Mouse (Mus musculus): ENCODE data around the gene Rasgrf2. TPM values are rescaled to one million over a fixed set of nuclear protein-coding genes. Genes with fewer than 3 reads are reported as not detected.

Rasgrf2 gene
- total RNA-seq (2023; ENCODE audit: inconsistent age): 19.9 to 30.2 TPM (median 21.5 TPM) in 4 replicates

GRCm38 (mm10) chr13:92131384-92132150 is at the start of gene Rasgrf2:
Rasgrf2 (minus strand) TSS chr13:92131656.

DNA sequence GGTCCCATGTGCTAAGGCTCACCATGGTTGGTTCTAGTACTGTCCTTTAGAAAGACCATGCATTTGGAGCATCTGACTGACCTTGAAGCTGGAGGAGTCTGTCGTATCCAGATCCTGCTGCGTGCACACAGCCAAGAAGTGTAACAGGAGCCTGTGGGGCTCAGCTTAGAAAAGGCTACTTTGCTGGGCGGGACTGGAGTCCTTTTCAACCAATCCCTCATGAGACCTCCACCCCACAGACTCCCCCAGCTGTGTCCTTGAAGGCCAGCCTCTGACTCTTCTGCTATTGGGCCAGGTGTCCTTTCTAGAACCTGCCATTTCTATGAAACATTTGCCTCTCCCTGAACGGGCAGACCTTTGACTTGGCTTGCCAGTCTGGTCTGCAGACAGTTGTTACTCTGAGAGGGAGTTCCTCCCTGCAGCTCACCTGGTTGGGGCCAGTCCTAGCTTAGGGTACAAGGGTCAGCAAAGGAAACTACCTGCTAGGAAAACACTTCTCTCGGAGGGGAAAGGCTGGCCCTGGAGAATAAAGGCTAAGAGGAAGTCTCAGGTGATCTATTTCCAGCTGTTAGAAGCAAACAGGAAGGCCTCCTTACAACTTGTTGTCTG is 254.6 kb downstream of the Rasgrf2 start, which contains the start of gene Ckmt2:
TSS of gene Ckmt2 (minus strand) at position 145 of the 609 bp plus-strand sequence.

Other genes starting within 250 kb of the Rasgrf2 start
- not detected in 4 replicates for gene Gm20379, start 174.3 kb upstream of the Rasgrf2 start, total RNA-seq (2023; ENCODE audit: inconsistent age)
- 1.6 to 2.0 TPM (median 1.9 TPM) in 4 replicates for gene Dhfr, start 223.1 kb upstream of the Rasgrf2 start, total RNA-seq (2023; ENCODE audit: inconsistent age)
- 37.8 to 43.3 TPM (median 42.2 TPM) in 4 replicates for gene Msh3, start 223.3 kb upstream of the Rasgrf2 start, total RNA-seq (2023; ENCODE audit: inconsistent age)

All from B cell, adult (primary cell).